Mouse (Mus musculus) thymus, adult 2 months (tissue): Measurements from ENCODE around the gene Jarid2. TPM values are rescaled to one million over a fixed set of nuclear protein-coding genes. Genes with fewer than 3 reads are reported as not detected.

ENCODE experiments used
- DNase-seq: peaks from one replicate; pipeline ENCODE4 v3.0.0; 2021
- H3K27ac ChIP-seq: fragments of 200-500 bp; 2 replicates; pipeline ENCODE4 v1.5.1; 2012; ENCODE audit warnings: low read length, control low read depth; ENCODE audit not compliant: control insufficient read depth, insufficient read depth
- H3K27me3 ChIP-seq: fragments of 200-500 bp; 2 replicates; pipeline ENCODE4 v1.6.1; 2012; ENCODE audit warnings: mild to moderate bottlenecking, low read length, moderate library complexity, mixed read lengths; ENCODE audit not compliant: control insufficient read depth, insufficient read depth
- H3K36me3 ChIP-seq: fragments of 200-500 bp; 2 replicates; pipeline ENCODE4 v1.6.1; 2012; ENCODE audit warnings: mild to moderate bottlenecking, low read length, moderate library complexity; ENCODE audit not compliant: control insufficient read depth, insufficient read depth
- H3K4me1 ChIP-seq: fragments of 200-500 bp; replicated peaks from 2 replicates; pipeline ENCODE4 v1.6.1; 2012; ENCODE audit warnings: low read length; ENCODE audit not compliant: control insufficient read depth, insufficient read depth
- H3K4me3 ChIP-seq: fragments of 200-500 bp; 2 replicates; pipeline ENCODE4 v1.5.1; 2012; ENCODE audit warnings: mild to moderate bottlenecking, low read length, control low read depth, moderate library complexity; ENCODE audit not compliant: control insufficient read depth, insufficient read depth
- CTCF ChIP-seq: fragments of 200-500 bp; IDR thresholded peaks from 2 replicates; pipeline ENCODE4 v1.5.1; 2012; ENCODE audit warnings: mild to moderate bottlenecking, control low read depth, low read length, moderate library complexity, borderline replicate concordance; ENCODE audit not compliant: control insufficient read depth, poor library complexity, insufficient read depth; ENCODE audit errors: extremely low read depth
- POLR2A ChIP-seq: fragments of 200-500 bp; IDR thresholded peaks from 2 replicates; pipeline ENCODE4 v1.6.1; 2012; ENCODE audit warnings: mild to moderate bottlenecking, low read length, control low read depth, moderate library complexity; ENCODE audit not compliant: control insufficient read depth, poor library complexity, insufficient read depth; ENCODE audit errors: extremely low read depth
- WGBS: fragments of 180-500 bp; shearing (Covaris S2); methylation state at CpG from one replicate; pipeline ENCODE4 v1.1.7; 2018; 5-methylcytosine and 5-hydroxymethylcytosine counted together
- polyA plus RNA-seq: library from polyadenylated mRNA; depleted of rRNA; stranded (reverse); fragments of >200 nt; gene quantifications from 2 replicates; pipeline ENCODE4 v1.2.3, GENCODE M21; 2012

The Jarid2 gene
- polyA plus RNA-seq, 1 experiment: 23.7 TPM

DNA sequence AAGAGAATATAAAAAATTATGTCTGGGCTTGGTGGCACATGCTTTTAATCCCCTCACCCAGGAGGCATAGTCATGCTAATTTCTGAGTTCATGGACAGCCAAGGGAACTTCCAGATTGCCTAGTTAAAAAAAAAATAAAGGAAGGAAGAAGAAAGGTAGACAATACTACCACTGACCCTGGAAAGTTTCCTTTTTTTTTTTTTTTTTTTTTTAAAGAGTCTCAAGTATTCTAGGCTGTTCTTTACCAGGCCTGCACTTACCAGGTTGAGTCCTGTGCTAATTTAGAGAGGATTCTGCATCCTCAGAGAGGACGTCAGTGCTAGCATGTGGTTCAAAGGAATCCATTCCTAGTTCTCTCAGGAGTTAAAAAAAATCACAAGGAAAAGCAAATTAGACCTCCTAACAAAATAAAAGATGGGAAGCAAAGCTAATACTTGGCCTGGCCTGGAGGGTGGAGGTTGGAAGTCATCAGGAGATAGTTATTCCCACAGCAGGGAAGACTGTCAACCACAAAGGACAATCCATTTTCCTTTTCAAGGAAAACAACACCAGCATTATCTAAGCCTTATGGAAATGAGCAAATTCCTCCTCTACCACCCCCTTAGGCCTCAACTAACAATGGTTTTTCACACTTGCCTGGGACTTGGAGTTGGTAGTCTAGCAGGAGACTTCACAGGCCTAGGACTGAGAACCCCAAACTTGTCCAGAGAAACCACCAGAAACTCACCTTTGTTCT lies 961 bp upstream of the Jarid2 start:
- TF ChIP-seq CTCF: no peak
- no peak for TF ChIP-seq POLR2A
- H3K27ac ChIP-seq: no peak overlapping the region
- no peak for DNase-seq
- H3K36me3 ChIP-seq: no peaks in the 10 kb centered on the region
- WGBS: 98% methylated on average over 1 of the region's 1 CpGs
- H3K4me3 ChIP-seq: no peak overlapping the region
- H3K27me3 ChIP-seq: no peaks in the 10 kb centered on the region
- peaks cover 7% of the 10 kb centered on the region for H3K4me1 ChIP-seq

DNA sequence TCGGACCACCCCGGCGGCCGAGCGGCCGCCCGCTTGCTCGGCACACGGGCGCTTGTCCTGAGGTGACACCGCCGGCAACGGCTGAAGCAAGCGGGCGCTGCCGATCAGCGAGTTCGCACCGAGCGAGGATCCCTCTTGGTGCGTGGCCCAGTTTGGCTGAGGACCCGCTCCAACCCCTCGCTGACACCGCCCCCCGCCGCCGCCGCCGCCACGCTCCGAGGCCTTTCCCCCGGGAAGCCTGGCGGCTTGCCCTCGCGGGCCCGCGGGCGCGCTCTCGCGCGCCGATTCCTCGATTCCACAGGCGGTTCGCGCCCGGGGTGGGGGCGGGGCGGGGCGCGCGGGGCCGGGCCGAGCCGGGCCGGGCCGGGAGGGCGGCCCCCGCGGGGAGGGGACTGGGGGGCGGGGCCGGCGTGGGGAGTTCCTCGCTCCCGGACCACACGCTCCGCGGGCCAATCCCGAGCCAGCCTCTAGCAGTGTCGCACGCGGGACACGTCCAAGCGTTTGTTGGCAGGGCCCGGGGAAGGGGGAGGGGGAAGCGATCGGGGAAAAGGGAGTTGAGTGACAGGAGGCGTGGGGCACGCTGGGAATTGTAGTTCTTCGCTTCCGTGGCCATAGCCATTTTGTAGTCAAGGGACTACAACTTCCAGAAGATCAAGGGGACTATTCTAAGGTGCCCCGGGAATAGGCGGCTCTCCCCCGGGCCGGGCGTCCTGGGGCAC lies 1.0 kb downstream of the Jarid2 start:
- DNase-seq: peak; percentile 98
- Histone ChIP-seq H3K4me1 (peaks cover 7% of the 10 kb centered on the region), H3K27me3 (no peaks in the 10 kb centered on the region), H3K27ac (peak overlapping the region; percentile 42; the same call in 1 of the 2 replicates), H3K36me3 (no peaks in the 10 kb centered on the region), H3K4me3 (peak overlapping the region; percentile 95)
- under 1% methylated on average over 85 of the region's 87 CpGs for WGBS
- TF ChIP-seq POLR2A (no peak), CTCF (no peak)

DNA sequence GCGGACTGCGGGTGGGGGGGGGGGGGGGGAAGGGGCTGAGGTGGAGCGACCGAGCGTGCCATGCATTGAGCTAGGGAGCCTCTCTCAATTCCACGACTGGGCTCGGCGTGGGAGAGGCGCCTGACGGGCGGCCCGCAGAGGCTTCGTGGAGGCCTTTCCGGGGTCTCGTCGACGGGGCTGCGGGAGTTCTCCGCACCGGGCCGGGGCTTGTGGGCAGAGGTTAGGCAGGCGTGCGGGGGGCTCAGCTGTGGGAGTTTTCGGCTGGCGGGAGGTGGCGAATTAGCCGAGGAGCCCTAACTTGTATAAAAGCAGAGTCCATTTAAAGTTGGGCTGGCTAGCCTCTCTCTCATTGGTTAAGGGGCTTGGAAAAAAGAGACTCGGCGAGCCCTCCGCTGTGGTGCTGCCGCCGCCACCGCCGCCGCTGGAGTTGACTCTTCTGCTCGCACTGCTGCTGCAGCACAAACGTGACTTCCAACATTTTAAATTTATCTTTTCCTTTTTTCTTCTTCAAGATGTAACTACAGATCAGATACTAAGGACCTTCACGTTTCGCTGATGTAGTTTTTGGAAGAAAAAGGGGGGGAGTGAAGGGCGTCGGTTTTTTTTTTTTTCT lies 1.8 kb downstream of the Jarid2 start:
- Histone ChIP-seq H3K4me3 (peak overlapping the region; percentile 95), H3K4me1 (peaks cover 7% of the 10 kb centered on the region), H3K27ac (peak overlapping the region; percentile 89), H3K27me3 (no peaks in the 10 kb centered on the region), H3K36me3 (no peaks in the 10 kb centered on the region)
- peak; percentile 92 for TF ChIP-seq POLR2A
- no peak for TF ChIP-seq CTCF
- DNase-seq: peak; percentile 85
- WGBS: under 1% methylated on average over 38 of the region's 41 CpGs

DNA sequence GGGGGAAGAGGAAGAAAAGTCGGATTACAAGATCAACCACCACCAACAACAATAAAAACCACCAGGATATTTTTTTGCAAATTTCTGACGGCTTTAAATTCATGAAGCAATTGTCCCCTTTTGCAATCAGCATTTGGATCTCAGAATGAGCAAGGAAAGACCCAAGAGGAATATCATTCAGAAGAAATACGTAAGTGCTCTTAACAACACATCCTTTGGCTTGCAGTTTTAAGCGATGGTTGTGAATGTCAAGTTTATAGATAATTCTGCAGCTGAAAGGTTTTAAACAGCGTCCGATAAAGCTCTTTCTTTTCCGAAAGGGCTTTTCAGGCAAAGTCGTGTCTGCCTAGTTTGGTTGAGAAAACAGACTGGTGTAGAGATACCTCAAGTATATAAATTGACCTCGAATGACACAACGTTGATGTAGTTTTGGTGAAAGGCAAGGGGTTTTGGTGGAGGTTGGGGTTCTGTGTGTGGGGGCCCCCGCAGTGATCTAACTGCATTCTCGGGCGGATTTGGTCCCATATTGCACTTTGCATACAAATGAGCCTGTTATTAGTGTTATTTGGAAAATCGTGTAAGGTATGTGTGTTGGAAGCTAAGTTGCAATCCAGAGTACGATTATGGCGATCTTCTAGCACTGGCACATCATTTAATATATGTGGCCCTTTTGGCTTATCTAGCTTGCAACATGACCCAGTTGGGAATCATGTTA lies 2.6 kb downstream of the Jarid2 start:
- Histone ChIP-seq H3K27me3 (no peaks in the 10 kb centered on the region), H3K4me3 (peak overlapping the region; percentile 52), H3K27ac (peak overlapping the region; percentile 20), H3K4me1 (peaks cover 7% of the 10 kb centered on the region), H3K36me3 (no peaks in the 10 kb centered on the region)
- peak; percentile 22 for DNase-seq
- no peak for TF ChIP-seq CTCF
- no peak for TF ChIP-seq POLR2A
- under 1% methylated on average over 16 of the region's 16 CpGs for WGBS

DNA sequence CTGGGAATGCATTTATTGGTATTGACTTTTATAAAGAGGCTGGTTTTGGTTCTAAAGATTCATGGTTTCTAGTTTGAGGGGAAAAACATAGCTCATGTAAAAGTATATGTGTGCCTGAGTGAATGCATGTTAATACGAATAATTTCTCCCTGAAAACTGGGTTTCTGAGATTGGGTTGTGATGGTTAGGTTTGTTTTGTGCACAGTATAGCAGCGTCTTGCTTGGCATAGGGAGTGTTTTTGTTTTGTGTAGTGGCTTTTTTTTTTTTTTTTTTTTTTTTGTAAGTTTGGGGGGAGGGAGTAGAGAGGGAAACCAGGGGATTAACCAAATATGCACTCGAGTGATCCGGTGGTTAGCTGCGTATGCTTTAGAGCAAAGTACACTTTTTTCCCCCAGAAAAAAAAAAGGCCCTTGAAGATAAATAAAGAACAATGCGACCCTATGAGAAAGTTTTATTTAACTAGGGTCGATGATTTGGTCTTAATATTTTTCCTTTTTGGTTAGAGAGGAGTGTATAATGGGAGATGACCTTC lies 3.2 kb downstream of the Jarid2 start:
- H3K27me3 ChIP-seq: no peaks in the 10 kb centered on the region
- H3K4me3 ChIP-seq: no peak overlapping the region
- no peaks in the 10 kb centered on the region for H3K36me3 ChIP-seq
- TF ChIP-seq POLR2A: no peak
- no peak for TF ChIP-seq CTCF
- H3K27ac ChIP-seq: no peak overlapping the region
- WGBS: under 1% methylated on average over 7 of the region's 7 CpGs
- peaks cover 7% of the 10 kb centered on the region for H3K4me1 ChIP-seq
- no peak for DNase-seq

DNA sequence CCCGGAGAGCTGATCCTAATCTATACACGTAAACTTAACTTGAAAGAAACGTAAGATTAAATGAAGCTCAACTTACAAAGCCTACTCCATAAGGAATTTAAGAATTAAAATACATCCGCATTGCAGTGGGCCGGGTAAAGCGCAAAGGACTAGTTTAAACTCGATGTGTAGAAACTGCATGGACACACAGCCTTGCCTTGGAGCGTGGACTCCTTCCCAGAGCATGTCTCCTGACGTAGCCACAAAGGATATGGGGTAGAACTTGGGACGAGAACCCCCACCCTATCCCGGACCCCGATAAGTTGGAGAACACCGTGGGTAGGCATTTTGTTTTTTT lies 3.7 kb downstream of the Jarid2 start:
- Histone ChIP-seq H3K27ac (peak overlapping the region; percentile 46), H3K4me3 (peak overlapping the region; percentile 97), H3K36me3 (no peaks in the 10 kb centered on the region), H3K4me1 (peaks cover 7% of the 10 kb centered on the region), H3K27me3 (no peaks in the 10 kb centered on the region)
- DNase-seq: no peak
- TF ChIP-seq CTCF: no peak
- under 1% methylated on average over 13 of the region's 13 CpGs for whole genome bisulfite sequencing
